Mouse (Mus musculus): ENCODE data around the gene Enpp5.

- TF ChIP-seq POLR2A (IDR thresholded peaks at IDR 0.05; ENCODE audit: borderline replicate concordance, extremely low read depth, low read depth, low read length) (no peak), CTCF (IDR thresholded peaks at IDR 0.05; ENCODE audit: insufficient read depth, low read length) (no peak)
Observed at GRCm38 (mm10) chr17:44134545-44134944, 55.9 kb downstream of the Enpp5 start.

Data from lung, adult 2 months (tissue).